Mouse (Mus musculus) lung, embryonic 16.5 days (tissue): ENCODE data around the gene Tle1. TPM values are rescaled to one million over a fixed set of nuclear protein-coding genes. Genes with fewer than 3 reads are reported as not detected.
A peak's percentile ranks its signal among the peaks of the same experiment; 100 is the strongest.

Experiments
- ATAC-seq: fragments of 200-750 bp; cut with Nextera tagmentation; 2 replicates; pipeline ENCODE4 v1.8.0; 2017; ENCODE audit warnings: low read depth, mild to moderate bottlenecking, moderate library complexity
- H3K27ac ChIP-seq: fragments of 300-500 bp; sonication (generic); 2 replicates; pipeline ENCODE4 v1.5.1; 2014; ENCODE audit warnings: mild to moderate bottlenecking, control low read depth, low read length
- H3K27me3 ChIP-seq: fragments of 300-500 bp; sonication (generic); 2 replicates; pipeline ENCODE4 v1.6.1; 2014; ENCODE audit warnings: low read depth, low read length, mixed read lengths; ENCODE audit not compliant: control insufficient read depth, insufficient read depth
- H3K36me3 ChIP-seq: fragments of 300-500 bp; sonication (generic); 2 replicates; pipeline ENCODE4 v1.6.1; 2014; ENCODE audit warnings: low read length; ENCODE audit not compliant: control insufficient read depth, insufficient read depth
- H3K4me1 ChIP-seq: fragments of 300-500 bp; sonication (generic); replicated peaks from 2 replicates; pipeline ENCODE4 v1.6.1; 2014; ENCODE audit warnings: low read length, mixed read lengths; ENCODE audit not compliant: control insufficient read depth, insufficient read depth
- H3K4me2 ChIP-seq: fragments of 300-500 bp; sonication (generic); 2 replicates; pipeline ENCODE4 v1.6.1; 2014; ENCODE audit warnings: low read depth, low read length, control low read depth
- H3K4me3 ChIP-seq: fragments of 300-500 bp; sonication (generic); 2 replicates; pipeline ENCODE4 v1.5.1; 2014; ENCODE audit warnings: mild to moderate bottlenecking, low read length, control low read depth
- H3K9ac ChIP-seq: fragments of 300-500 bp; sonication (generic); 2 replicates; pipeline ENCODE4 v1.6.1; 2014; ENCODE audit warnings: low read length, control low read depth
- H3K9me3 ChIP-seq: fragments of 300-500 bp; sonication (generic); 2 replicates; pipeline ENCODE4 v1.6.1; 2016; ENCODE audit warnings: low read length; ENCODE audit not compliant: control insufficient read depth
- WGBS: fragments of 180-500 bp; shearing (Covaris S2); extraction: QIAGEN DNeasy Blood & Tissue Kit; methylation state at CpG from one replicate; pipeline ENCODE4 v1.1.7; 2014; 5-methylcytosine and 5-hydroxymethylcytosine counted together
- polyA plus RNA-seq: library from polyadenylated mRNA; unstranded; fragments of >200 nt; fragmentation: Nextera tagmentation; extraction: Ambion mirVana; gene quantifications from 2 replicates; pipeline ENCODE4 v1.2.1, GENCODE M21; 2015

The Tle1 gene
- polyA plus RNA-seq, result 15.4 and 15.7 TPM in 2 replicates

DNA sequence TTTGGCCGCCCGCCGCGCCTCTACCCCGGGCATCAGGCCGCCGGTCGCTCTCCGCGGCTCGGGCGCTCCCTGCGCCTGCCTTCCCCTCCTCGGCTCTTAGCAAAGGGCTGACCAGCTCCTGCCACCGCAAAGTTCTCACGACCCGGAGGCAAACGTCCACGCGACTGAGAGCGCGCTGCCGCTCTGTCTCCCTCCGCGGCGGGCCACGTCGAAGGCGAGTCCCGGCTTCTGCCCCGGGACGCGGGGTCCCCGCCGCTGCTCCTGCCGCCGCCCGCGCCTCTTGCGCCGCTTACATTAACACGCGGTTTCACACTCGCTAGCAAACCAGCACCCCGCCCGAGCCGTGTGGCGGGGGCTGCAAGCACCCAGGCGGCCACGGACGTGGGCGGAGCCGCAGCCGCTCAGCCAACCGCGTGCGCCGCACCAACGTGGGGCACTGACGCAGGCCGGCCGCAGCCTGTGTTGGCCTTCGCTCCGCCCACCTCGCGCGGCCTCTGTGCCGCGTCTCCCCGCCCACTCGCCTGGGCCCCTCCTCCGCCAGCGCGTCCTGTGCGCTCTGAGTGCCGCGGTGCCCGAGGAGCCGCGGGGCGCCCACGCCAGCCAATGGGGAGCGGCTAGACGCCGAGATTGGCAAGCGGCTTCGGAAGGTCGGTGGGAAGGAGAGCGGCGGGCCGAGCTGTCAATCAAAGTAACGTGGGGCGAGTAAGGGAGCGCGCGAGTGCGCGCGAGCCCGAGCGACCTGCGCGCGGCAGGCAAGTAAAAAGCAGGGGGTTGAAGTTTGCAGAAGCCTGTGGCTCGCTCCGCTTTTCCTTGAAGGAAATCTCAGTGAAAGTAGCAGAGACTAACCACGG lies at the start of gene Tle1:
Gene Tle1, minus strand, starts transcription at position 361 of the 851 bp plus-strand sequence.
- peak within 1 kb of the TSS; percentile 90 for H3K4me3 ChIP-seq
- peak within 1 kb of the TSS; percentile 95 for H3K27ac ChIP-seq
- peak within 1 kb of the TSS; percentile 84 for H3K9ac ChIP-seq
- 0 out of 2 replicates have a peak, but pooled peaks cover 2% of the 10 kb centered on the region for H3K36me3 ChIP-seq
- peak; percentile 96 for ATAC-seq
- H3K27me3 ChIP-seq, result no peaks in the 10 kb centered on the region; the same call in 1 of the 2 replicates
- H3K4me1 ChIP-seq, result peaks cover 19% of the 10 kb centered on the region
- under 1% methylated on average over 90 of the region's 107 CpGs for WGBS
- peak within 1 kb of the TSS; percentile 85 for H3K4me2 ChIP-seq
- H3K9me3 ChIP-seq, result no peaks in the 10 kb centered on the region

- no peak overlapping the region for H3K27ac ChIP-seq
- no peak for ATAC-seq
- no peaks in the 10 kb centered on the region for H3K36me3 ChIP-seq
- 38% methylated on average over 4 of the region's 4 CpGs for WGBS
- H3K4me3 ChIP-seq, result no peak overlapping the region
- no peak overlapping the region for H3K9ac ChIP-seq
- no peaks in the 10 kb centered on the region for H3K27me3 ChIP-seq
- H3K9me3 ChIP-seq, result no peaks in the 10 kb centered on the region
- H3K4me1 ChIP-seq, result no peaks in the 10 kb centered on the region
- no peak overlapping the region for H3K4me2 ChIP-seq
Measured at GRCm38 (mm10) chr4:72233584-72234219, 33.0 kb upstream of the Tle1 start.

DNA sequence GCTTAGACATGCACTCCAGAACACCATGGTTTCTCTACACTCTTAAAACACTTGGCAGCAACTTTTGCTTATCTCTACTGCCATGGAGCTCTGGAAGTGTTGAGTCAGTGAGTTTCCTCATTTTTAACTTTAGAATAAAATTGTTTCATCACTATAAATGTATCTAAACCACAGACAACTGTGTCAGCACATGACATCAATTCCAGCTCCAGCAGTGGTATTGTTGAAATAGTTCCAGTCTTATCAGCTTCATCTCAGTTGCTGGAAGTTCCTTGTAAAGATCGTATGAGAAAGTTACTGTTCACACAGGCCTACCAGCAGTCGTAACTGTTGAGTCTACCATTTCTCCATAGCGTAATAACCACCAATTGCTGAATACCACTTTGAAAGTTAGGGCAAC lies 31.5 kb upstream of the Tle1 start:
- Histone ChIP-seq H3K9me3 (no peaks in the 10 kb centered on the region), H3K4me2 (no peak overlapping the region), H3K4me3 (no peak overlapping the region), H3K4me1 (no peaks in the 10 kb centered on the region), H3K27ac (no peak overlapping the region), H3K36me3 (no peaks in the 10 kb centered on the region), H3K9ac (no peak overlapping the region), H3K27me3 (no peaks in the 10 kb centered on the region)
- WGBS, result 65% methylated on average over 3 of the region's 3 CpGs
- no peak for ATAC-seq

- H3K4me2 ChIP-seq, result no peak overlapping the region
- no peak overlapping the region for H3K9ac ChIP-seq
- no peak overlapping the region for H3K4me3 ChIP-seq
- H3K27ac ChIP-seq, result no peak overlapping the region
- ATAC-seq, result no peak
- no peaks in the 10 kb centered on the region for H3K9me3 ChIP-seq
- no peaks in the 10 kb centered on the region for H3K36me3 ChIP-seq
- no peaks in the 10 kb centered on the region for H3K27me3 ChIP-seq
- H3K4me1 ChIP-seq, result no peaks in the 10 kb centered on the region
Measured at GRCm38 (mm10) chr4:72230832-72231231, 30.1 kb upstream of the Tle1 start.

DNA sequence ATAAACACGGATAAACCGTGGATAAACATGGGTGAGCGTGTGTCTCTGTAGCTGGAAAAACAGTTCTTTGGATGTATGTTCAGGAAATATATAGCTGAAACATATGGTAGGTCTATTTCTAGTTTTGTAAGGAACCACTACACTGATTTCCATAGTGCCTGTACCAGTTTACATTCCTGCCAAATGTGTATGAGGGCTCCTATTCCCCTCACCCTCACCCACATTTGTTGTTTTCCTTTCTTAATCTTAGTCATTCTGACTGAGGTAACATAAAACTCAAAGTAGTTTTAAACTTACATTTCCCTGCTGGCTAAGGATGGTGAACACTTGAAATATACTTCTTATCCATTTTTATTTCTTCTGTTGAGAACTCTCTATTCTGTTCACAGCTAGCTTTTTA lies 20.9 kb upstream of the Tle1 start:
- no peaks in the 10 kb centered on the region for H3K9me3 ChIP-seq
- H3K4me1 ChIP-seq, result no peaks in the 10 kb centered on the region
- no peak overlapping the region for H3K27ac ChIP-seq
- H3K4me2 ChIP-seq, result no peak overlapping the region
- no peak overlapping the region for H3K4me3 ChIP-seq
- H3K27me3 ChIP-seq, result no peaks in the 10 kb centered on the region
- no peak for ATAC-seq
- no peaks in the 10 kb centered on the region for H3K36me3 ChIP-seq
- 77% methylated on average over 3 of the region's 3 CpGs for WGBS
- H3K9ac ChIP-seq, result no peak overlapping the region

DNA sequence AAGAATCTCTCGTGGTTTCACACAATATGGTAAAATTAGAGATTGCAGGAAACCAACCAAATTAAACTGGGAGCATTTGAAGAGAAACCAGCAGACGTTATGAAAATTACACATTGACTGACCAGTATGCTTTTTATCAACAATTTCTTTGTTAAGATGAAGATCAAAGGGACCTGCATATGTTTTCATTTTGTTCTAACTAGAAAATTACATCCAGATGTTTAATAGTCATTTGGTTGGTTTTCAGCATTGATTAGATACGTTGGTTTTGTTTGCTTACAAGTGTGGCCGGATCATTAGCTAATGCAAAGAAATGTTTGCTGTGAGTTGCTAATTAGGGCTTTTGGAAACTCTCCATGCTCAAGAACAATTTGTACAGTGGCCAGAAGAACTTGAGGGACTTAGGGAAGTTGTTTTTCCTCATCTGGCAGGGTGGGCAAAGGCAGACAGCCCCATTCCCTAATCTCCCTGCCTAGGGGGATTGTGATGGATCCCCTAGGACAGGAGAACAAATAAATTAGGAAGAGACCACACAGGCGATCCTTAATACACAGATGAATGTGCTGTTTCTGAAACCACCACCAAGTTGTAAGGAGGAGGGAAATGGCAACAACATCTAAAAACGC lies 3.8 kb upstream of the Tle1 start:
- Histone ChIP-seq H3K4me2 (peak overlapping the region; percentile 13), H3K9ac (no peak overlapping the region), H3K27ac (no peak overlapping the region), H3K4me3 (no peak overlapping the region), H3K36me3 (no peaks in the 10 kb centered on the region), H3K9me3 (no peaks in the 10 kb centered on the region), H3K27me3 (no peaks in the 10 kb centered on the region; the same call in 1 of the 2 replicates), H3K4me1 (no peaks in the 10 kb centered on the region)
- no peak for ATAC-seq
- 20% methylated on average over 6 of the region's 6 CpGs for WGBS

DNA sequence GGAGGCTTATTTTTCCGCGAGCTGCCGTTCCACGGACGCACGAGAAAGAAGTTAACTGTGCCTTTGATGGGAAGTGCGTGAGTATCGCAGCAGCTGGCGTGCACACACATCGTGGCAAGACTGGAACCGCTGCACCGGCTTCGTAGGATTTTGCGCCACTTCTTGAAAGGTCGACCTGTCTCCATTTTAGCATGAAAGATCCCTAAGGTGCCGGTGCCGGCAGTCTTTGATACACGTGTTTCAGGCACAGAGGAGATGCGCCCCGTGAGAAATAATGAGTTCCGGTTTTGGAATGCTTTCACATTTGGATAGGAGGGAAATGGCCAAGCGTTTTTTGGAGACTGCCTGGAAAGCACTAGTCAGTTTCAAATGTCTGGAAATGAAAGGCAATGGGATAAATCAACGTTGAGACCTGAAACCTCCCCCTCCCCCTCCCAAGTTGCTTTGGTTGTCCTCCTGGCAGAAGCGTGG lies 837 bp upstream of the Tle1 start:
- H3K4me2 ChIP-seq, result peak overlapping the region; percentile 66

DNA sequence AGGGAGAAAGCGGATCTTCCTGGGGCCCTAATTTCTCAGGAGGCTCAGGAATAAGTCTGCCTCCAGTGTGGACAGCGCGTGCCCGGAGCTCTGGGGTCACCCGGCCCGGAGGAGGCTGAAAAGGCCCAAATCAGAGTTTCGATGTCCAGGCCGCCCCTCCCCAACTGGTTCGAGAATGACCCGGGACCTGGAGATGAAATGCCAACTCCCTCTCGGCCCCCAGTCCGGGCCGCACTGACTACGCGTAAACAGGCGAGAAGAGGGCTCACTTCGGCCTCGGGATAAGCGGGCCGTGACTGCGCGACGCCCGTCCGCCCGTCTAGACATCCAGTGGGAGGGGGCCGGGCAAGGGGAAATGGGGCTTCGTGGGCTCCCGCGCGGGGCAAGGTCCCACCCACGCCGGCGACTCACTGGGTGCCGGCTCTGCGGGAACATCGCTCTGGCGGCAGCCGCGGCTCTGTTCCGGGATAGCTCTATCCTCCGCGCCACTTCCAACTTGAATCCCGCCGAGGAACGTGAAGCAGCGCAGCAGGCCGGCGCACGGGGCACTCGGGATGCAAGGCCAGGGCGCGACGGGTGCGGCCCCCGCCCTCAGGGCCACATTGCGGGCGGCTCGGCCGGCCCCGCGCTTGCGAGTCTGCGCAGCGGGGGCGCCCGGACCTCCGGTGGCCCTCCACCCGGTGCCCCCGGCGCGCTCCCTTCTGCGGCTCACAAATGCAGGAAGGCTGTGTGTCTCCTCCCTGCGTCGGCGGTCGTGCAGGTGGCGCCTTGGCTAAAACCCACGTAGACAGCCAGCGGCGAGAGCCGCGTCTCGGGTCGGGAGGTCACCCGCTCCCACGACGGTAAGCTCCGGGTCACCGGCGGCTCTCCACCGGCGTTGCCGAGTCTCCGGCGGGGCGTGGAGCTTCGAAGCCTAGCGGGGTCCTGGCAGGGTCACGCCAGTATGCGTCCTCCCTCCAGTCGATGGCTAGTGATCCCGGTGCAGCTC lies 854 bp downstream of the Tle1 start:
- ATAC-seq, result no peak
- Histone ChIP-seq H3K4me1 (peaks cover 28% of the 10 kb centered on the region), H3K4me2 (peak overlapping the region; percentile 85)

More for the DNA sequence above, 837 bp upstream of the Tle1 start:
- peak overlapping the region; percentile 60 for H3K4me3 ChIP-seq
- H3K9me3 ChIP-seq, result no peaks in the 10 kb centered on the region
- no peaks in the 10 kb centered on the region for H3K36me3 ChIP-seq
- no peak for ATAC-seq
- peaks cover 16% of the 10 kb centered on the region for H3K4me1 ChIP-seq
- peak overlapping the region; percentile 55 for H3K9ac ChIP-seq
- H3K27me3 ChIP-seq, result no peaks in the 10 kb centered on the region; the same call in 1 of the 2 replicates
- WGBS, result 0% methylated on average over 24 of the region's 24 CpGs
- H3K27ac ChIP-seq, result peak overlapping the region; percentile 53

More for the DNA sequence above, 854 bp downstream of the Tle1 start:
- peak overlapping the region; percentile 84 for H3K9ac ChIP-seq
- H3K27ac ChIP-seq, result peak overlapping the region; percentile 95
- peak overlapping the region; percentile 90 for H3K4me3 ChIP-seq
- H3K27me3 ChIP-seq, result no peaks in the 10 kb centered on the region; the same call in 1 of the 2 replicates
- WGBS, result under 1% methylated on average over 87 of the region's 103 CpGs
- H3K9me3 ChIP-seq, result no peaks in the 10 kb centered on the region
- 0 out of 2 replicates have a peak, but pooled peaks cover 2% of the 10 kb centered on the region for H3K36me3 ChIP-seq
